Mouse (Mus musculus): ENCODE measurements around the gene Tnni3.

The Tnni3 gene

GRCm38 (mm10) chr7:4521231-4522003 is 2.6 kb downstream of the Tnni3 start:
- DNase-seq (ENCODE audit: low spot score): no peak

GRCm38 (mm10) chr7:4518487-4518886 is 5.5 kb downstream of the Tnni3 start:
- no peak for DNase-seq (ENCODE audit: low spot score)

GRCm38 (mm10) chr7:4516332-4517050 is 7.5 kb downstream of the Tnni3 start, which contains the start of gene Tnnt1:
Gene Tnnt1 (minus strand): TSS chr7:4516382.
- no peak for DNase-seq (ENCODE audit: low spot score)

GRCm38 (mm10) chr7:4515853-4516252 is 8.2 kb downstream of the Tnni3 start:
- no peak for DNase-seq (ENCODE audit: low spot score)

GRCm38 (mm10) chr7:4513829-4514712 is 10.0 kb downstream of the Tnni3 start:
- DNase-seq (ENCODE audit: low spot score): no peak

GRCm38 (mm10) chr7:4513236-4513635 is 10.8 kb downstream of the Tnni3 start:
- DNase-seq (ENCODE audit: low spot score): peak; percentile 63

GRCm38 (mm10) chr7:4511489-4512224 is 12.4 kb downstream of the Tnni3 start:
- no peak for DNase-seq (ENCODE audit: low spot score)

- peak; percentile 70 for DNase-seq (ENCODE audit: low spot score)
Measured at GRCm38 (mm10) chr7:4509863-4510608, 14.0 kb downstream of the Tnni3 start.

GRCm38 (mm10) chr7:4508739-4509116 is 15.3 kb downstream of the Tnni3 start:
- no peak for DNase-seq (ENCODE audit: low spot score)

- no peak for DNase-seq (ENCODE audit: low spot score)
Measured at GRCm38 (mm10) chr7:4508062-4508738, 15.8 kb downstream of the Tnni3 start.

- DNase-seq (ENCODE audit: low spot score): no peak
Measured at GRCm38 (mm10) chr7:4507220-4507619, 16.8 kb downstream of the Tnni3 start.

GRCm38 (mm10) chr7:4504646-4505435 is 19.2 kb downstream of the Tnni3 start:
- no peak for DNase-seq (ENCODE audit: low spot score)

- DNase-seq (ENCODE audit: low spot score): no peak
Measured at GRCm38 (mm10) chr7:4503858-4504257, 20.2 kb downstream of the Tnni3 start.

- DNase-seq (ENCODE audit: low spot score): no peak
Measured at GRCm38 (mm10) chr7:4503100-4503499, 20.9 kb downstream of the Tnni3 start.

GRCm38 (mm10) chr7:4502421-4503090 is 21.5 kb downstream of the Tnni3 start:
- DNase-seq (ENCODE audit: low spot score): peak; percentile 78

GRCm38 (mm10) chr7:4501558-4502397 is 22.3 kb downstream of the Tnni3 start, which contains the start of gene Ppp1r12c:
Gene Ppp1r12c (minus strand): TSS chr7:4501680.
- peak; percentile 89 for DNase-seq (ENCODE audit: low spot score)

- DNase-seq (ENCODE audit: low spot score): no peak
Measured at GRCm38 (mm10) chr7:4500892-4501471, 23.0 kb downstream of the Tnni3 start.

GRCm38 (mm10) chr7:4499034-4499433 is 25.0 kb downstream of the Tnni3 start:
- DNase-seq (ENCODE audit: low spot score): no peak
